ENCODE assay signal across 21 mouse cellular contexts in the genomic region with DNA sequence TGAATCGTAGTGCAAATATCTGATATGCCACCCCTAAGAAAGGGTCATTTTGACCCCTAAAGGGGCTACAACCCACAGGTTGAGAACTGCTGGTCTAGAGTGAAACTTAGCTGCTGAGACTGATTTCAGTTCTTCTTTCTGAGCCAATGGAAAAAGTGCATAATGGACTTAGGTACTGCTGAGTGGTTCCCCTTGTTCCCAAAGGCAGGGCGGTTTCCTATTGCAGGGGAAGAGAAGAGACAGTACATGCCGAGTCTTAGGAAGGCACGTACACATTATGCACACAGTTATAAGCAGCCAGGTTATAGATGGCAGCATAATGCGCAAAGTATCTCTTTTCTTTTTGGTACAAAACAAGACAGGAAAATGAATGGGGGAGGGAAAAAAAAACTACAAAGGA. TPM values are rescaled to one million over a fixed set of nuclear protein-coding genes. Genes with fewer than 3 reads are reported as not detected.
"Had no signal": no experiment of that assay in that cellular context is flagged by ENCODE, and none has a peak within 500 bp of the region (broad histone marks: within the 10 kb centered on the region; RNA-seq: fewer than 3 reads in every experiment).

No protein-coding gene starts in this region.

- ATAC-seq: liver, postnatal 0 days; lung, postnatal 0 days; midbrain, embryonic 13.5 days; midbrain, embryonic 15.5 days had no signal

- H3K27me3 ChIP-seq: lung, embryonic 15.5 days; midbrain, embryonic 13.5 days; midbrain, embryonic 15.5 days; neural tube, embryonic 12.5 days had no signal

- H3K36me3 ChIP-seq: liver, embryonic 15.5 days; lung, embryonic 15.5 days; midbrain, embryonic 13.5 days; midbrain, embryonic 15.5 days; neural tube, embryonic 12.5 days had no signal

- H3K9me3 ChIP-seq: liver, embryonic 15.5 days; lung, embryonic 15.5 days; midbrain, embryonic 13.5 days; midbrain, embryonic 15.5 days; neural tube, embryonic 12.5 days had no signal

- H3K4me2 ChIP-seq: liver, embryonic 15.5 days; lung, embryonic 15.5 days; midbrain, embryonic 11.5 days; midbrain, embryonic 13.5 days; midbrain, embryonic 15.5 days; neural tube, embryonic 12.5 days had no signal

- H3K27ac ChIP-seq: liver, embryonic 15.5 days; lung, embryonic 15.5 days; macrophage; midbrain, embryonic 13.5 days; midbrain, embryonic 15.5 days; neural tube, embryonic 12.5 days had no signal

- H3K9ac ChIP-seq: liver, embryonic 15.5 days; liver, postnatal 0 days; lung, embryonic 15.5 days; midbrain, embryonic 13.5 days; midbrain, embryonic 15.5 days; neural tube, embryonic 12.5 days had no signal

- H3K4me1 ChIP-seq: liver, embryonic 15.5 days; neural tube, embryonic 12.5 days had no signal

- H3K4me3 ChIP-seq: liver, embryonic 15.5 days; lung, embryonic 15.5 days; megakaryocyte, embryonic 14.5 days; midbrain, embryonic 13.5 days; midbrain, embryonic 15.5 days; neural tube, embryonic 12.5 days had no signal

- DNase-seq: liver, postnatal 0 days; lung, adult 2 months; lung, postnatal 14 days; lung, postnatal 36 days; right cerebral cortex, adult 18-20 months; right cerebral cortex, postnatal 4 days; spleen, adult 18-20 months; thymus, adult 2 months; thymus, postnatal 25 days; thymus, postnatal 4 days had no signal

RNA-seq across cellular contexts. Expression of a gene that starts 4.9 kb away (rescaled TPM):
- total RNA-seq: monocyte, adult 5-6 weeks; neutrophil, adult 5-6 weeks had no signal
- polyA plus RNA-seq: macrophage had no signal

RNA-seq across cellular contexts. Expression of a gene that starts 13.1 kb away (rescaled TPM):
- polyA plus RNA-seq: macrophage had no signal
